Mouse (Mus musculus): ENCODE data around the gene Grb10. TPM values are rescaled to one million over a fixed set of nuclear protein-coding genes. Genes with fewer than 3 reads are reported as not detected.

The Grb10 gene
- polyA plus RNA-seq, 1 experiment from 2014 or later, result 144 TPM

- no peak for DNase-seq (ENCODE audit: low spot score, missing footprints)
- H3K27ac ChIP-seq (ENCODE audit: low read depth, low read length), result no peak overlapping the region
Measured at GRCm38 (mm10) chr11:11942320-11943217, 95.9 kb downstream of the Grb10 start.

GRCm38 (mm10) chr11:11940833-11941681, 97.4 kb downstream of the Grb10 start:
- H3K4me2 ChIP-seq, result no peak overlapping the region
- H3K27ac ChIP-seq (ENCODE audit: low read depth, low read length), result no peak overlapping the region
- no peaks in the 10 kb centered on the region for H3K27me3 ChIP-seq (ENCODE audit: control insufficient read depth, insufficient read depth, low read length)
- H3K9ac ChIP-seq (ENCODE audit: low read length), result no peak overlapping the region
- no peak for DNase-seq (ENCODE audit: low spot score, missing footprints)
- no peak overlapping the region for H3K4me3 ChIP-seq (ENCODE audit: low read depth, low read length)
- ATAC-seq (ENCODE audit: low FRiP score), result peak; percentile 60
- H3K4me1 ChIP-seq (ENCODE audit: control insufficient read depth, insufficient read depth, low read length), result peaks cover 12% of the 10 kb centered on the region
- no peaks in the 10 kb centered on the region for H3K9me3 ChIP-seq (ENCODE audit: control insufficient read depth, low read length)
- peaks cover 7% of the 10 kb centered on the region for H3K36me3 ChIP-seq (ENCODE audit: control insufficient read depth, insufficient read depth, low read length)
- WGBS, result 39% methylated on average over 5 of the region's 5 CpGs

More at GRCm38 (mm10) chr11:11942320-11943217, 95.9 kb downstream of the Grb10 start:
- Histone ChIP-seq H3K4me2 (no peak overlapping the region), H3K4me1 (ENCODE audit: control insufficient read depth, insufficient read depth, low read length) (peaks cover 12% of the 10 kb centered on the region), H3K9ac (ENCODE audit: low read length) (no peak overlapping the region), H3K27me3 (ENCODE audit: control insufficient read depth, insufficient read depth, low read length) (no peaks in the 10 kb centered on the region), H3K4me3 (ENCODE audit: low read depth, low read length) (no peak overlapping the region), H3K36me3 (ENCODE audit: control insufficient read depth, insufficient read depth, low read length) (no peaks in the 10 kb centered on the region; the same call in 1 of the 2 replicates), H3K9me3 (ENCODE audit: control insufficient read depth, low read length) (no peaks in the 10 kb centered on the region)
- ATAC-seq (ENCODE audit: low FRiP score), result peak; percentile 59; the same call in 1 of the 2 replicates
- 39% methylated on average over 6 of the region's 6 CpGs for WGBS

DNA sequence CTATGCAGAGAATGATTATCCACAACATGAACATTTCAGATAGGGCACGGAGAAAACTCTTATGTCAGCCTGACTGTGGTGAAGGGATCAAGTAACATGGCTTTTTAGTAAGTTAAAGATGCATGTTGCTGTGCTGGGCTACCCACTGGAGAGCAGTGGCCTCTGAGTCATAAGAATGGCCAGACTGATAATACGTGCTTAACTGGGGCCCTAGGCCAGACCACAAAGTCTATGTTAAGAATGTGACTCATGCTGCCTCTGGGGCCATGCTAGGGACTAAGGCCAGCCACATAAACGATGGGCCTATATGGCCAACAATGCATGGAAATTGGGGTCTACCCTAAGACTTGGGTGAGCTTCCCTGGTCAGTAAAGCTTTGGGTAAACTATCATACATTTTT, 98.9 kb downstream of the Grb10 start:
- WGBS, result 75% methylated on average over 3 of the region's 3 CpGs
- Histone ChIP-seq H3K4me3 (ENCODE audit: low read depth, low read length) (no peak overlapping the region), H3K4me2 (no peak overlapping the region), H3K27me3 (ENCODE audit: control insufficient read depth, insufficient read depth, low read length) (no peaks in the 10 kb centered on the region), H3K9ac (ENCODE audit: low read length) (no peak overlapping the region), H3K36me3 (ENCODE audit: control insufficient read depth, insufficient read depth, low read length) (peaks cover 7% of the 10 kb centered on the region), H3K9me3 (ENCODE audit: control insufficient read depth, low read length) (no peaks in the 10 kb centered on the region), H3K4me1 (ENCODE audit: control insufficient read depth, insufficient read depth, low read length) (peaks cover 12% of the 10 kb centered on the region), H3K27ac (ENCODE audit: low read depth, low read length) (no peak overlapping the region)
- no peak for ATAC-seq (ENCODE audit: low FRiP score)
- DNase-seq (ENCODE audit: low spot score, missing footprints), result no peak

GRCm38 (mm10) chr11:11938591-11938990, 99.9 kb downstream of the Grb10 start:
- Histone ChIP-seq H3K9ac (ENCODE audit: low read length) (no peak overlapping the region), H3K27ac (ENCODE audit: low read depth, low read length) (no peak overlapping the region), H3K4me3 (ENCODE audit: low read depth, low read length) (no peak overlapping the region), H3K27me3 (ENCODE audit: control insufficient read depth, insufficient read depth, low read length) (no peaks in the 10 kb centered on the region), H3K4me1 (ENCODE audit: control insufficient read depth, insufficient read depth, low read length) (peaks cover 7% of the 10 kb centered on the region), H3K36me3 (ENCODE audit: control insufficient read depth, insufficient read depth, low read length) (peaks cover 7% of the 10 kb centered on the region), H3K9me3 (ENCODE audit: control insufficient read depth, low read length) (no peaks in the 10 kb centered on the region), H3K4me2 (no peak overlapping the region)
- WGBS, result 93% methylated on average over 1 of the region's 1 CpGs
- ATAC-seq (ENCODE audit: low FRiP score) (no peak), DNase-seq (ENCODE audit: low spot score, missing footprints) (no peak)

DNA sequence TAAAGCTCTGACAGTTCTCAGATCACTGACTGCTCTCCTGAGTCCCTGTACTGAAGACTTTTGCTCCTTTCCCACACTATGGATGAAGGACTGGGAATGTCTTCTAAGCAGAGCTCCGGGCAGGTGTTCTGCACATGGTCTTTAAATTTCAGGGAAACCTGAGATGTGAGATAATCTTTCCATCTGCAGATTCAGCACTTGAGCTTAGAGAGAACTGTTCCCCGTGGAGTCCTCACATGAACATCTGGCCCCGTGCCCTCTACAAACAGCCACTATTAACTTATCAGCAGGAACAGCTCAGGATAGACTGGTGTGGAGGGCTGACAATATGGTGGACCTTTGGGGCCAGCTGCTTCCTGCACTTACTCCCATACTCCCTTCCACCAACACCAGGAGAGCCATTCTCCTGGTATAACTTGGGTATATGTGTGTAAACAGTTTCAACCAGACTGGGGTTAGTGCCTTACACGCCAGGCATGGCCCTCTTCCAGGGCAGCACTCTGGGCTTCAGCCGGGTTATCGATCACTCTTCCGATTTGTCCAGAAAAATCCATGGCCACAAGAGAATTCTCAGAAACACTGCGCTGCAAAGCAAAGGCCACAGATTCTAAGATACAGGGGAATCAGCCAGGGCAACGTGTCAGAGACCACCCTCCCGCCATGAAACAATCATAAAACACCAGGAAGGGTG, 101.0 kb downstream of the Grb10 start:
- 90% methylated on average over 10 of the region's 10 CpGs for WGBS
- H3K27me3 ChIP-seq (ENCODE audit: control insufficient read depth, insufficient read depth, low read length), result no peaks in the 10 kb centered on the region
- no peak overlapping the region for H3K27ac ChIP-seq (ENCODE audit: low read depth, low read length)
- ATAC-seq (ENCODE audit: low FRiP score) (no peak), DNase-seq (ENCODE audit: low spot score, missing footprints) (no peak)
- H3K9me3 ChIP-seq (ENCODE audit: control insufficient read depth, low read length), result no peaks in the 10 kb centered on the region
- no peak overlapping the region for H3K9ac ChIP-seq (ENCODE audit: low read length)
- no peak overlapping the region for H3K4me3 ChIP-seq (ENCODE audit: low read depth, low read length)
- peaks cover 4% of the 10 kb centered on the region for H3K4me1 ChIP-seq (ENCODE audit: control insufficient read depth, insufficient read depth, low read length)
- no peak overlapping the region for H3K4me2 ChIP-seq
- peaks cover 10% of the 10 kb centered on the region for H3K36me3 ChIP-seq (ENCODE audit: control insufficient read depth, insufficient read depth, low read length)

- Histone ChIP-seq H3K36me3 (ENCODE audit: control insufficient read depth, insufficient read depth, low read length) (peaks cover 16% of the 10 kb centered on the region), H3K9me3 (ENCODE audit: control insufficient read depth, low read length) (no peaks in the 10 kb centered on the region), H3K27ac (ENCODE audit: low read depth, low read length) (no peak overlapping the region), H3K9ac (ENCODE audit: low read length) (no peak overlapping the region), H3K27me3 (ENCODE audit: control insufficient read depth, insufficient read depth, low read length) (no peaks in the 10 kb centered on the region), H3K4me2 (no peak overlapping the region), H3K4me1 (ENCODE audit: control insufficient read depth, insufficient read depth, low read length) (peaks cover 2% of the 10 kb centered on the region; the same call in 1 of the 2 replicates), H3K4me3 (ENCODE audit: low read depth, low read length) (no peak overlapping the region)
- ATAC-seq (ENCODE audit: low FRiP score) (no peak), DNase-seq (ENCODE audit: low spot score, missing footprints) (no peak)
- 90% methylated on average over 8 of the region's 8 CpGs for WGBS
Measured at GRCm38 (mm10) chr11:11934808-11935207, 103.7 kb downstream of the Grb10 start.

GRCm38 (mm10) chr11:11932102-11932789, 106.2 kb downstream of the Grb10 start:
- WGBS, result 84% methylated on average over 11 of the region's 11 CpGs

DNA sequence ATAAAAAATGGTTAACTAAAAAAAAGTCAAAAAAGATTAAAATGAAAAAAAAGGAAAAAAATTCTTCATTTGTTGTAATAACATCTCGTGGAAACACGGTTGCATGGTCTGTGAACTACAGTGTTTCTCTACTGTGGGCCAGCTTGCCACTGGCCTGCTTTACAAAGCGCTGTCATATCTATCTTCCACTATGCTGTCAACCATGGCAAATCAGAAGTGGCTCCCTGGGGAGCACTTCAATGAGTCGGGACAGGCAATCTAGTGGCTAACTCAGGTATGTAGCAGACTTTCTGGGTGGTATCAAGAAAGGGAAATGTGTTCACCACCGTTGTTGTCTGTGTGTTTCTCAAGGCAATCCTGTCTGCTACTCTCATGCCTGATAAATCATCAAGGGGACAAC, 106.8 kb downstream of the Grb10 start:
- Histone ChIP-seq H3K4me2 (no peak overlapping the region), H3K4me3 (ENCODE audit: low read depth, low read length) (no peak overlapping the region), H3K9me3 (ENCODE audit: control insufficient read depth, low read length) (no peaks in the 10 kb centered on the region), H3K9ac (ENCODE audit: low read length) (no peak overlapping the region), H3K4me1 (ENCODE audit: control insufficient read depth, insufficient read depth, low read length) (peaks cover 2% of the 10 kb centered on the region; the same call in 1 of the 2 replicates), H3K36me3 (ENCODE audit: control insufficient read depth, insufficient read depth, low read length) (peaks cover 13% of the 10 kb centered on the region; the same call in 1 of the 2 replicates), H3K27ac (ENCODE audit: low read depth, low read length) (no peak overlapping the region), H3K27me3 (ENCODE audit: control insufficient read depth, insufficient read depth, low read length) (no peaks in the 10 kb centered on the region)
- no peak for ATAC-seq (ENCODE audit: low FRiP score)
- WGBS, result 82% methylated on average over 5 of the region's 5 CpGs
- no peak for DNase-seq (ENCODE audit: low spot score, missing footprints)

More at GRCm38 (mm10) chr11:11932102-11932789, 106.2 kb downstream of the Grb10 start:
- Histone ChIP-seq H3K9ac (ENCODE audit: low read length) (no peak overlapping the region), H3K27me3 (ENCODE audit: control insufficient read depth, insufficient read depth, low read length) (no peaks in the 10 kb centered on the region), H3K4me2 (no peak overlapping the region), H3K4me1 (ENCODE audit: control insufficient read depth, insufficient read depth, low read length) (peaks cover 2% of the 10 kb centered on the region; the same call in 1 of the 2 replicates), H3K36me3 (ENCODE audit: control insufficient read depth, insufficient read depth, low read length) (peaks cover 17% of the 10 kb centered on the region), H3K27ac (ENCODE audit: low read depth, low read length) (no peak overlapping the region), H3K4me3 (ENCODE audit: low read depth, low read length) (no peak overlapping the region), H3K9me3 (ENCODE audit: control insufficient read depth, low read length) (no peaks in the 10 kb centered on the region)
- ATAC-seq (ENCODE audit: low FRiP score), result peak; percentile 41; the same call in 1 of the 2 replicates
- no peak for DNase-seq (ENCODE audit: low spot score, missing footprints)

Measured in midbrain, embryonic 11.5 days (tissue).